Mouse (Mus musculus) gastrocnemius, postnatal 25 days (tissue): ENCODE data around the gene Sppl2c. TPM values are rescaled to one million over a fixed set of nuclear protein-coding genes. Genes with fewer than 3 reads are reported as not detected.

Source experiments
- total RNA-seq, 2 experiments: library from RNA; stranded (reverse); gene quantifications; 1 replicate in 1 of 2; 2 replicates in 1 of 2; pipeline ENCODE4 v1.2.3; 2021

Gene Sppl2c
- total RNA-seq, 2 experiments from 2014 or later, result not detected

Other genes with a start within 250 kb of the Sppl2c start
- 10 to 100 TPM; 15.9 to 23.5 TPM for gene Nsf, start 232.3 kb upstream of the Sppl2c start, total RNA-seq
- 10 to 100 TPM; 16.7 to 17.3 TPM for gene Arf2, start 219.6 kb upstream of the Sppl2c start, total RNA-seq
- not detected for gene Crhr1, start 53.5 kb upstream of the Sppl2c start, total RNA-seq
- 10 to 100 TPM; 52.5 to 58.5 TPM for gene Mapt, start 45.1 kb downstream of the Sppl2c start, total RNA-seq